Mouse (Mus musculus) WW6 (cell line): ENCODE data around the gene Osm.

Experiments
- DNase-seq: peaks from one replicate; pipeline ENCODE4 v3.0.0-alpha.2; 2013; ENCODE audit warnings: low read depth, low spot score

Gene Osm

GRCm38 (mm10) chr11:4235665-4236545 lies at the start of gene Osm:
Osm (plus strand) TSS chr11:4236420.
- no peak for DNase-seq

DNA sequence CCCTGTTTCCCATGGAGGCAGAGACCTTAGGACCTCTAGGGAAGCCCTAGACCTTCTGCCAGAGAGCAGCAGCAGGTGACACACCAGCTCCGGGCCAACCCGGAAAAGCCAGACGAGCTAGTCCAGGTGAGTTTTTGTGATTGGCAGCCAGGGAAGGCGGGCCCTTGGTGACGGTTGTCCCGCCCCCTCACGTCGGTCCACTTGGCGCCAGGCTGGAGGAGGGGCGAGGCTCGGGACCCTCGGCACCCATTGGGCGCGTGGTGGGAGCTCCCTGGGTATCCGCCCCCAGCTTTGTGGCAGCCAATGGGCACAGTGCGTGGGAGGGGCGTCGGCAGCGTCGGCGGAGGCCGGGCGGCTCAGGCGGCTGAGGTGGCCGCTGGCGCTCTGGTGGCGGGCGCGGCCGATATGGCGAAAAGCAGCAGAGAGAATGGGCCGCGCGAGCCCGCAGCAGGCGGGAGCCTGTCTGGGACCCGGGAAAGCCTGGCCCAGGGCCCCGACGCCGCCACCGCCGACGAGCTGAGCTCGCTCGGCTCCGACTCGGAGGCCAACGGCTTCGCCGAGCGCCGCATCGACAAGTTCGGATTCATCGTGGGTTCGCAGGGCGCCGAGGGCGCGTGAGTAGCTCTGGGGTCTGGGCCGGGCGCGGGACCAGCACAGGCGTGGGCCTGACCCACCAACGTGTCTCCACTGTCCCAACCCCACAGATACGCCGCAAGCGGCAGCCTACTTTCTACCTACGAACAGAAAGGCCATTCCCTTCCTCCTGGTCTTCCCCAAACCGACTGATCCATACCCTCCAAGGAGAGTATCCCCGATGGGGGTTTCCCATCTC lies 49.5 kb upstream of the Osm start, which contains the start of gene Tbc1d10a:
Gene Tbc1d10a, plus strand, starts transcription at position 304 of the 832 bp plus-strand sequence.
- peak; percentile 100 for DNase-seq

GRCm38 (mm10) chr11:4187318-4187700 lies 48.9 kb upstream of the Osm start:
- DNase-seq = no peak

GRCm38 (mm10) chr11:4189182-4189581 lies 47.0 kb upstream of the Osm start:
- no peak for DNase-seq

- no peak for DNase-seq
Measured at GRCm38 (mm10) chr11:4190677-4191076, 45.5 kb upstream of the Osm start.

DNA sequence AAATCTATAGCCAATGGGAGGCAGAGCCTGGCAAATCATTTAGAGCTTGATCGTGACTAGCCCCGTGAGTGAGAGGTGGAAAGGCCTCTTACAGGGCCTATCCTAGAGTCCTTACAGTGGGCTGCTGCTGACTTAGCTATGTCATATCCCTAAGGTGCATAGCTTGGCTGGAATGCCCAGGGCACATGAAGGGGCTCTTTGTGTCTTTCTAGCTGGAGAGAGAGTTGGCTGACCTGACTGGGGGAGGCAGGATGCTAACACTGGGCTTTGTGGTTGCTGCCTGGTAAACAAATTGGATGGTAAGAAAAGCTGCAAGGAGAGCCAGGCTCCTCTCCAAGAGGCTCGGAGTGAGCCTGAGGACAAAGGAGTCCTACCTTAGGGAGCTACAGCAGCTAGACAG lies 43.5 kb upstream of the Osm start:
- no peak for DNase-seq

- DNase-seq = no peak
Measured at GRCm38 (mm10) chr11:4193420-4193819, 42.8 kb upstream of the Osm start.

DNA sequence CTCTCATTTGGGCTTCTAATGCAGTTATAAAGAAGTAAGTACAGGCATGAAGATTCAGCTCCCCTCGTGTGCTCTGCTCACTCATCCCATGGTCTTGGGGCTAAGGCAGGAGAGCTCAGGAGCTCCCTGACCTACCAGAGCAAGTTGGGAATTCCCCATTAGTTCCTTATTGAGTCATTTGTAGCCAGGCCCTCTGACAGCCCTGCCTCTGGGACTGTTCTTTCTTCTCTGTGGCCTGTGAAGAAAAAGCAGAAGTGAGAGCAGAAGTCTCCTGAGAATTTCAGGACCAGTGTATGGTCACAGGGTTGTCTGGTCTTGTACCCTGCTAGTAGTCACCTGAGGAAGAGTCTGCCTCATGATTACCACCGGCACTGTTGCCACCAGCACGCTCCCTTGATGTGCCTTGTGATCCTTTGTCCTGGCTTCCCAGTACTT lies 40.6 kb upstream of the Osm start:
- no peak for DNase-seq

DNA sequence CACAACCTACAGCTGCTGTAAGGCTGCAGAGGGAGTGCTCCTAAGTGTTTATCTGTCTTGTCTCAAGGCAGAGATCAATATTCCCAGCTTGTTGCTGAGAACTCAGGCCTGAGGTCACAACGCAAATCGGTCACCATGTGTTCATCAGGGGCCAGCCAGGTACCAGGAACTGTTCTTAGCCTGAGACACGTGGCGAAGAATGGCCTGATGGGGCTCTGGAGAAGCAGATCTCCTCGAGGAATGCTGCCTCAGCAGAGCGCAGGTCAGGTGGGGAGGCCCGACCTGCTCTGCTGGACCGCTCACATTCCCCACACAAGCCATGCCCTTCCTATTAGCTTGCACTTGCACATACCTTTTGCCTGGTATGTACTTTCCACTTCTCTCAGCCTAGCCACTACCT lies 39.6 kb upstream of the Osm start:
- DNase-seq = no peak

- no peak for DNase-seq
Measured at GRCm38 (mm10) chr11:4197691-4198090, 38.5 kb upstream of the Osm start.

DNA sequence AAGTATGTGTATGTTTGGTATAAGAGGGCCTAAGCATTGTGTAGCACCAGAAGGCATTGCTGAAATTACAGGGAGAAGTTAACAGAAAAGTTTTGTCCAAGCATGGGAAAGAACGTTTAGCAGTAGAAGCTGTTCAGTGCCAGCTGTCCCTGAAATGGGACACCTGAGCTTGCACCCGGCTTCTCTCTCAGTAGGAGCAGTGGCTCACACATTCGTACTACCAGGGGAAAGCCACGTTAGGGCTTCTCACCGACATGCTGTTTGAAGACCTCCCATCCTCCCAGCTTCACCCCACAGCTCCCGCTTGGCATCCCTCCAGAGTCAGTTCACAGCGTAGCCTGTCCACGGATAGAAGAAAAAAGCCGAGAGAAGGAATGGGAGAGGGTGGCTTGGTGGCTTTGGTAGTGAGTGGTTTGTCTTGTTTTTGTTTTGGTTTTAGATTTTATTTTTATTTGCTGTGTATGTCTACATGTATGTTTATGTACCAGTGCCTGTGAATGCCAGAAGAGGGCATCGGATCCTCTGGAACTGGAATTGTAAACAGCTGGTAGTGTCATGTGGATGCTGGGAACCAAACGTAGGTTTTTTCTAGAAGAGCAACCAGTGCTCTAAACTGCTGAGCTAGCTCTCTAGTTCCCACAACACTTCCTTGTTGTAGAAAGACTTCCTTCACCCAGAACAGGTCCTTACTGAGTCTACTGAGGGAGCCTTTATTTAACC lies 34.1 kb upstream of the Osm start:
- no peak for DNase-seq

- DNase-seq = no peak
Measured at GRCm38 (mm10) chr11:4202995-4203704, 33.1 kb upstream of the Osm start.

GRCm38 (mm10) chr11:4203705-4204074 lies 32.5 kb upstream of the Osm start:
- no peak for DNase-seq

DNA sequence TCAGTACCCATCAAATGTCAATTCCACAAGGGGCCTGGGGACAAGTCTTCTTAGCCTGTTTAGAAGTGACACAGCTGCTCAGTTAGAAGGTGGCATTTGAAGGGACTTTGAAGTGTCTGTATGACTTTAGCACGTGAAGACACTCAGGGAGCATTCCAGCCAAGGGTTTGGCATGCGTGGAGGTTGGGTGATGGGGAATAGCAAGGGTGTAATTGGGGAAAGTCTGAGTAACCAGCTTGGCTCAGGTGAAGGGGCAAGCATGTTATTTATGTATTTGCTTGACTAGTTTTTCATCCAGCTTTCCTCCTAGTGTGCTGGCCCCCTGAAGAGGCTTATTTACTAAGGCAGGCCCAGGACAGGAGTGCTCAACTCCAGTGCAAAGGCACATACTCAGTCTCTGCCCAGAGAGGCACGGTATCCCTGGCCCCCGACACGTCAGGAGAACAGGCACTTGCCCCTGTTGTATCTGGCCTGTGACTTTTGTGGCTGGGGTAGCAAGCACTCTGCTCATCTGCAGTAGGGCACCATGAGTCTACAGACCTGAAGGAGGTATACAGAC lies 31.0 kb upstream of the Osm start:
- no peak for DNase-seq

- DNase-seq = no peak
Measured at GRCm38 (mm10) chr11:4205951-4206350, 30.3 kb upstream of the Osm start.

DNA sequence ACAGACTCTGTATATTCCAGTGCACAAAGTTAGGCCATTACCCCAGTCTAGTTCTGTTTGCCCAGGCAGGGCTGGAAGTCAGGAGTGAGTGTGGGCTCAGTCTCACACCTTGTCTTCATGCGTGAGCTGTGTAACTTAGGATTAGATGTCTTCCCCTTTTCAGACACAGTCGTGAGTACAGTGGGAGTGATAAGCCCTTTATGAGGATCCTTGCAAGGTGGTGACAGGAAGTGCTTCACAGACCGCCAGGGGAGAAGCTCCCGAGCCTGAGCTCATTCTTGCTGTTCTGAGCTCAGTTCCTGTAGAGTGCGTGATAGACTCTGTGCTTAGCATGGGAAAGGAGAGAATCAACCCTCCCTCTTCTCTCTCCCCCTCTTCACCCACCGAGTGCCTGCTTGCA lies 29.7 kb upstream of the Osm start:
- DNase-seq = no peak

- no peak for DNase-seq
Measured at GRCm38 (mm10) chr11:4207655-4208054, 28.6 kb upstream of the Osm start.

GRCm38 (mm10) chr11:4209556-4209955 lies 26.7 kb upstream of the Osm start:
- DNase-seq = no peak

- DNase-seq = no peak
Measured at GRCm38 (mm10) chr11:4210786-4211185, 25.4 kb upstream of the Osm start.

DNA sequence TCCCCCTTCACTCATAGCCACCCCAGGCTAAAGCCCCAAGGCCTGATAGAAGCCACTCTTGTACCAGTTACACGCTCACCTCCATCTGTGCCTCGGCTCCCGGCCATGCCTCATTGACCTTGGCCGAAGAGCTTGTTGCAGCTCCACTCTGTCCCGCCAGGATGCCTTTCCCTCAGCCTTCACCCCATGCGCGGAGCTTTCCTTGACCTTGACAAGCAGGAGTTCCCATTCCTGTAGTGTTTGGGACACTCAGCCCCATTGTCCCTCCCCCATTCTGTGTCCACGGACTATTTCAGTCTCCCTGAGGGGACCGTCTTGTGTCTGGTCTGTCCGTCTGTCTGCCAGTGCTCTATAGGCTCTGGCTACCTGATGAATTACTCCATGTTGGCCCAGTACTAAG lies 23.1 kb upstream of the Osm start:
- DNase-seq = no peak

- DNase-seq = no peak
Measured at GRCm38 (mm10) chr11:4214572-4214971, 21.6 kb upstream of the Osm start.
